Mouse (Mus musculus) heart, adult 2 months (tissue): Measurements from ENCODE around the gene Cldn4. TPM values are rescaled to one million over a fixed set of nuclear protein-coding genes. Genes with fewer than 3 reads are reported as not detected.
A peak's percentile ranks its signal among the peaks of the same experiment; 100 is the strongest.

Experiments
- DNase-seq, 2 experiments: peaks; one replicate each; pipeline ENCODE4 v3.0.0; 2021
- H3K27ac ChIP-seq: fragments of 200-600 bp; 2 replicates; pipeline ENCODE4 v1.8.1; 2022
- H3K27me3 ChIP-seq: fragments of 200-500 bp; 2 replicates; pipeline ENCODE4 v1.6.1; 2012; ENCODE audit warnings: mild to moderate bottlenecking, low read length, inconsistent platforms, mixed read lengths; ENCODE audit not compliant: control insufficient read depth, insufficient read depth
- H3K36me3 ChIP-seq: fragments of 200-500 bp; 2 replicates; pipeline ENCODE4 v1.6.1; 2012; ENCODE audit warnings: low read length, inconsistent platforms; ENCODE audit not compliant: control insufficient read depth, insufficient read depth
- H3K4me1 ChIP-seq: fragments of 200-500 bp; 2 replicates; pipeline ENCODE4 v1.6.1; 2011; ENCODE audit warnings: low read length; ENCODE audit not compliant: control insufficient read depth, insufficient read depth
- H3K4me3 ChIP-seq: fragments of 200-600 bp; 2 replicates; pipeline ENCODE4 v1.8.1; 2022
- H3K79me2 ChIP-seq: fragments of 200-500 bp; replicated peaks from 2 replicates; pipeline ENCODE4 v1.6.1; 2012; ENCODE audit warnings: mild to moderate bottlenecking, inconsistent platforms, low read length, moderate library complexity, mixed read lengths; ENCODE audit not compliant: control insufficient read depth, insufficient read depth
- H3K9ac ChIP-seq: fragments of 200-500 bp; 2 replicates; pipeline ENCODE4 v1.6.1; 2012; ENCODE audit warnings: low read depth, mild to moderate bottlenecking, control low read depth, inconsistent platforms, low read length, mixed read lengths
- CTCF ChIP-seq: fragments of 200-600 bp; IDR thresholded peaks from 2 replicates; pipeline ENCODE4 v1.8.1; 2022; ENCODE audit warnings: antibody characterized with exemption, mild to moderate bottlenecking, moderate library complexity
- EP300 ChIP-seq: fragments of 200-500 bp; IDR thresholded peaks from 2 replicates; pipeline ENCODE4 v1.6.1; 2011; ENCODE audit warnings: low read depth, low read length, control low read depth; ENCODE audit not compliant: insufficient read depth
- POLR2A ChIP-seq: fragments of 200-500 bp; IDR thresholded peaks from 2 replicates; pipeline ENCODE4 v1.6.1; 2011; ENCODE audit warnings: mild to moderate bottlenecking, low read depth, low read length, control low read depth; ENCODE audit not compliant: insufficient read depth
- WGBS: fragments of 180-500 bp; shearing (Covaris S2); methylation state at CpG from one replicate; pipeline ENCODE4 v1.1.7; 2018; 5-methylcytosine and 5-hydroxymethylcytosine counted together
- intact Hi-C: fragments of 180-260 bp; cut with DNase I; formaldehyde crosslinking; loops from one replicate; pipeline ENCODE4 v1.15.1; 2025
- polyA plus RNA-seq: library from polyadenylated mRNA; depleted of rRNA; stranded (reverse); fragments of >200 nt; gene quantifications from 2 replicates; pipeline ENCODE4 v1.2.3, GENCODE M21; 2012
- total RNA-seq, 2 experiments: library from RNA; stranded (reverse); gene quantifications; 2 replicates each; pipeline ENCODE4 v1.2.3; 2021

Gene Cldn4
- total and polyA plus RNA-seq, 3 experiments, result 0.68 TPM; not detected in 2

GRCm38 (mm10) chr5:134960430-134960829, 13.7 kb upstream of the Cldn4 start:
- Histone ChIP-seq H3K79me2 (no peaks in the 10 kb centered on the region), H3K27ac (no peak overlapping the region), H3K36me3 (no peaks in the 10 kb centered on the region), H3K4me3 (no peak overlapping the region), H3K9ac (no peak overlapping the region), H3K27me3 (no peaks in the 10 kb centered on the region), H3K4me1 (peaks cover 3% of the 10 kb centered on the region; the same call in 1 of the 2 replicates)
- WGBS, result 75% methylated on average over 2 of the region's 2 CpGs
- no peak for DNase-seq
- TF ChIP-seq POLR2A (no peak), CTCF (no peak), EP300 (no peak)
- intact Hi-C loops, result no loop called here

- no peaks in the 10 kb centered on the region for H3K36me3 ChIP-seq
- intact Hi-C loops, result no loop called here
- peaks cover 3% of the 10 kb centered on the region; the same call in 1 of the 2 replicates for H3K4me1 ChIP-seq
- 39% methylated on average over 7 of the region's 7 CpGs for WGBS
- TF ChIP-seq EP300, result 0 out of 2 replicates have a peak, but pooled peaks have one; percentile 49
- TF ChIP-seq POLR2A, result no peak
- H3K27me3 ChIP-seq, result no peaks in the 10 kb centered on the region
- no peak overlapping the region for H3K4me3 ChIP-seq
- H3K27ac ChIP-seq, result peak overlapping the region; percentile 60
- no peak overlapping the region for H3K9ac ChIP-seq
- peak; percentile 61 to 77 for DNase-seq
- H3K79me2 ChIP-seq, result no peaks in the 10 kb centered on the region
These were observed 12.4 kb upstream of the Cldn4 start for GRCm38 (mm10) chr5:134959114-134959513.

- no peak overlapping the region for H3K27ac ChIP-seq
- H3K36me3 ChIP-seq, result no peaks in the 10 kb centered on the region
- TF ChIP-seq POLR2A (no peak), EP300 (no peak), CTCF (no peak)
- peaks cover 3% of the 10 kb centered on the region; the same call in 1 of the 2 replicates for H3K4me1 ChIP-seq
- no peak overlapping the region for H3K4me3 ChIP-seq
- no peaks in the 10 kb centered on the region for H3K27me3 ChIP-seq
- DNase-seq, result no peak
- 43% methylated on average over 5 of the region's 5 CpGs for WGBS
- intact Hi-C loops, result no loop called here
- H3K9ac ChIP-seq, result no peak overlapping the region
- H3K79me2 ChIP-seq, result no peaks in the 10 kb centered on the region
These were observed 8.8 kb upstream of the Cldn4 start for GRCm38 (mm10) chr5:134955491-134955890.

GRCm38 (mm10) chr5:134951053-134951884, 4.5 kb upstream of the Cldn4 start:
- TF ChIP-seq CTCF (no peak), EP300 (no peak), POLR2A (no peak)
- no peaks in the 10 kb centered on the region for H3K79me2 ChIP-seq
- WGBS, result 6% methylated on average over 19 of the region's 19 CpGs
- H3K4me1 ChIP-seq, result no peaks in the 10 kb centered on the region
- intact Hi-C loops, result no loop called here
- no peak overlapping the region for H3K9ac ChIP-seq
- no peak overlapping the region for H3K27ac ChIP-seq
- H3K27me3 ChIP-seq, result no peaks in the 10 kb centered on the region
- no peak overlapping the region for H3K4me3 ChIP-seq
- DNase-seq, result peak in 1 of 2 experiments; percentile 40
- H3K36me3 ChIP-seq, result no peaks in the 10 kb centered on the region

- H3K36me3 ChIP-seq, result no peaks in the 10 kb centered on the region
- intact Hi-C loops, result no loop called here
- H3K27ac ChIP-seq, result no peak overlapping the region
- H3K79me2 ChIP-seq, result no peaks in the 10 kb centered on the region
- no peaks in the 10 kb centered on the region for H3K27me3 ChIP-seq
- no peak overlapping the region for H3K9ac ChIP-seq
- H3K4me1 ChIP-seq, result no peaks in the 10 kb centered on the region
- no peak for DNase-seq
- WGBS, result 61% methylated on average over 4 of the region's 4 CpGs
- no peak overlapping the region for H3K4me3 ChIP-seq
- TF ChIP-seq POLR2A (no peak), CTCF (no peak), EP300 (no peak)
These were observed 1.3 kb upstream of the Cldn4 start for GRCm38 (mm10) chr5:134948085-134948439.

GRCm38 (mm10) chr5:134947420-134948084, 818 bp upstream of the Cldn4 start:
- Histone ChIP-seq H3K4me1 (no peaks in the 10 kb centered on the region), H3K27ac (no peak overlapping the region), H3K9ac (no peak overlapping the region), H3K27me3 (no peaks in the 10 kb centered on the region), H3K79me2 (no peaks in the 10 kb centered on the region), H3K36me3 (no peaks in the 10 kb centered on the region), H3K4me3 (no peak overlapping the region)
- WGBS, result 44% methylated on average over 5 of the region's 5 CpGs
- intact Hi-C loops, result no loop called here
- TF ChIP-seq POLR2A (no peak), CTCF (no peak), EP300 (no peak)
- no peak for DNase-seq
